Mouse (Mus musculus) thymus, adult 2 months (tissue): ENCODE data around the gene Prex1.

Experiments used
- CTCF ChIP-seq: fragments of 200-500 bp; IDR thresholded peaks from 2 replicates; pipeline ENCODE4 v1.5.1; 2012; ENCODE audit warnings: mild to moderate bottlenecking, control low read depth, low read length, moderate library complexity, borderline replicate concordance; ENCODE audit not compliant: control insufficient read depth, poor library complexity, insufficient read depth; ENCODE audit errors: extremely low read depth
- POLR2A ChIP-seq: fragments of 200-500 bp; IDR thresholded peaks from 2 replicates; pipeline ENCODE4 v1.6.1; 2012; ENCODE audit warnings: mild to moderate bottlenecking, low read length, control low read depth, moderate library complexity; ENCODE audit not compliant: control insufficient read depth, poor library complexity, insufficient read depth; ENCODE audit errors: extremely low read depth

GRCm38 (mm10) chr2:166671614-166672013 is 42.0 kb downstream of the Prex1 start:
- TF ChIP-seq POLR2A: no peak
- TF ChIP-seq CTCF: no peak
